Mouse (Mus musculus) CH12.LX (cell line): ENCODE data around the gene Pax6.

Experiments
- CTCF ChIP-seq, 2 experiments: IDR thresholded peaks in 1 of 2; conservative IDR thresholded peaks in 1 of 2; 2 replicates each; pipeline ENCODE4 v1.5.1; 2011 to 2012; ENCODE audit warnings: low read depth in 2 of 2, low read length in 2 of 2, improper control_type of control experiment in 1 of 2, inconsistent platforms in 1 of 2, mild to moderate bottlenecking in 1 of 2, moderate library complexity in 1 of 2
- ETS1 ChIP-seq: conservative IDR thresholded peaks from 2 replicates; pipeline ENCODE4 v1.6.1; 2012; ENCODE audit warnings: low read depth, mild to moderate bottlenecking, inconsistent platforms, low read length, improper control_type of control experiment, moderate library complexity
- HCFC1 ChIP-seq: IDR thresholded peaks from 2 replicates; pipeline ENCODE4 v1.6.1; 2012; ENCODE audit warnings: low read depth, mild to moderate bottlenecking, inconsistent platforms, low read length, improper control_type of control experiment
- MYC ChIP-seq: IDR thresholded peaks from 2 replicates; pipeline ENCODE4 v1.6.1; 2011; ENCODE audit warnings: low read depth, mild to moderate bottlenecking, improper control_type of control experiment, low read length
- RAD21 ChIP-seq: IDR thresholded peaks from 2 replicates; pipeline ENCODE4 v1.6.1; 2011; ENCODE audit warnings: low read depth, mild to moderate bottlenecking, low read length, improper control_type of control experiment, moderate library complexity
- ZMIZ1 ChIP-seq: IDR thresholded peaks from 2 replicates; pipeline ENCODE4 v1.6.1; 2012; ENCODE audit warnings: low read depth, mild to moderate bottlenecking, inconsistent platforms, low read length, improper control_type of control experiment
- ZNF384 ChIP-seq: IDR thresholded peaks from 2 replicates; pipeline ENCODE4 v1.6.1; 2012; ENCODE audit warnings: low read depth, low read length, improper control_type of control experiment, inconsistent platforms

- TF ChIP-seq ETS1 (no peak), CTCF (conservative IDR thresholded peaks at IDR 0.05 in 1 of 2, IDR thresholded peaks at IDR 0.05 in 1 of 2; ENCODE audit: low read depth in 2 of 2, low read length in 2 of 2) (no peak), MYC (no peak), RAD21 (no peak), ZNF384 (no peak), ZMIZ1 (no peak), HCFC1 (no peak)
Observed at GRCm38 (mm10) chr2:105679331-105679730, 10.6 kb downstream of the Pax6 start.
